Comparison of ENCODE assay signal across 7 mouse cellular contexts in the genomic region with DNA sequence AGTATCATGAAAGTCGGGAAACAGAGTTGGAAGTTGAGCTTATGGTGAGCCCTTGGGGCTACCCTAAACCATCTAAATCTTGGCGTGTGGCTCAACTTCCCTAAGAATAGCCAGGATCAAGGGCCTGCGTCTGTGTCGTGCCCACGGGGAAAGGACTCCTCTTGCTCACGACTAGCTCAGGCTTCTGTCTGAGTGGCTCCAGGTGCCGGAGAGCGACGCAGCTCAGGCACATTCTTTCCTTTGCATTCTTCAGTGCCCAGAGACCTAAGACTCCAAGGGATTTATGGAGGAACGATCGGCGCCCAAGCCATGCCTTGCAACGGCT. TPM values are rescaled to one million over a fixed set of nuclear protein-coding genes. Genes with fewer than 3 reads are reported as not detected.
DNase-seq lines count a peak whose midpoint lies in the region; ATAC-seq and TF ChIP-seq lines count a peak whose summit lies in the region.

No protein-coding gene starts in this region.

- no peak for DNase-seq in neural tube, embryonic 11.5 days (ENCODE audit: low spot score)
- no peak for DNase-seq in neural tube, embryonic 10.5 days (ENCODE audit: extremely low spot score, low spot score)
- no peak for DNase-seq in liver, embryonic 13.5 days
- DNase-seq in stomach, postnatal 0 days (ENCODE audit: low spot score): no peak
- no peak for DNase-seq in c-Kit-positive CD71-positive TER-119-positive erythroid progenitor cells, embryonic 14.5 days (ENCODE audit: low spot score)
- no peak for DNase-seq in embryo, embryonic 10.5 days (ENCODE audit: low spot score)

- 0% methylated on average over 13 of the region's 13 CpGs for WGBS in neural tube, embryonic 11.5 days
- 0% methylated on average over 13 of the region's 13 CpGs for WGBS in forebrain, embryonic 12.5 days
- WGBS in liver, embryonic 13.5 days (ENCODE audit: insufficient replicate concordance): 1% methylated on average over 13 of the region's 13 CpGs
- under 1% methylated on average over 13 of the region's 13 CpGs for WGBS in stomach, postnatal 0 days

- H3K4me3 ChIP-seq in neural tube, embryonic 11.5 days (ENCODE audit: low read depth, low read length): peak overlapping the region; percentile 62
- peak overlapping the region; percentile 98 for H3K4me3 ChIP-seq in forebrain, embryonic 12.5 days (replicated peaks)
- H3K4me3 ChIP-seq in liver, embryonic 13.5 days (replicated peaks): peak overlapping the region; percentile 90
- peak overlapping the region; percentile 92 for H3K4me3 ChIP-seq in stomach, postnatal 0 days (ENCODE audit: low read depth, low read length)

- peak overlapping the region; percentile 48 for H3K4me2 ChIP-seq in neural tube, embryonic 11.5 days (ENCODE audit: low read depth)
- H3K4me2 ChIP-seq in forebrain, embryonic 12.5 days: peak overlapping the region; percentile 74
- peak overlapping the region; percentile 96 for H3K4me2 ChIP-seq in liver, embryonic 13.5 days
- H3K4me2 ChIP-seq in stomach, postnatal 0 days (replicated peaks; ENCODE audit: low read depth): peak overlapping the region; percentile 67

- no peaks in the 10 kb centered on the region for H3K36me3 ChIP-seq in neural tube, embryonic 11.5 days (ENCODE audit: control insufficient read depth, insufficient read depth, low read length)
- no peaks in the 10 kb centered on the region for H3K36me3 ChIP-seq in forebrain, embryonic 12.5 days (replicated peaks)
- no peaks in the 10 kb centered on the region for H3K36me3 ChIP-seq in liver, embryonic 13.5 days
- H3K36me3 ChIP-seq in stomach, postnatal 0 days (ENCODE audit: control insufficient read depth, insufficient read depth, low read length): no peaks in the 10 kb centered on the region

- H3K27ac ChIP-seq in neural tube, embryonic 11.5 days (ENCODE audit: low read depth, low read length): peak overlapping the region; percentile 99
- H3K27ac ChIP-seq in forebrain, embryonic 12.5 days: peak overlapping the region; percentile 99
- H3K27ac ChIP-seq in liver, embryonic 13.5 days: peak overlapping the region; percentile 62
- peak overlapping the region; percentile 100 for H3K27ac ChIP-seq in stomach, postnatal 0 days (replicated peaks)

- H3K4me1 ChIP-seq in neural tube, embryonic 11.5 days (ENCODE audit: control insufficient read depth, insufficient read depth, low read length): peaks cover 5% of the 10 kb centered on the region
- peaks cover 14% of the 10 kb centered on the region for H3K4me1 ChIP-seq in forebrain, embryonic 12.5 days
- H3K4me1 ChIP-seq in liver, embryonic 13.5 days (replicated peaks): peaks cover 8% of the 10 kb centered on the region
- no peaks in the 10 kb centered on the region for H3K4me1 ChIP-seq in stomach, postnatal 0 days (replicated peaks; ENCODE audit: control insufficient read depth, insufficient read depth)

- peak; percentile 42 for ATAC-seq in neural tube, embryonic 11.5 days (ENCODE audit: insufficient read depth, low FRiP score, low TSS enrichment)
- ATAC-seq in forebrain, embryonic 12.5 days (ENCODE audit: low FRiP score): no peak; the same call in 1 of the 2 replicates
- ATAC-seq in liver, embryonic 13.5 days (ENCODE audit: low read depth): peak; percentile 7
- ATAC-seq in stomach, postnatal 0 days (ENCODE audit: low FRiP score, low TSS enrichment): peak; percentile 18

- TF ChIP-seq EP300 in stomach, postnatal 0 days (optimal IDR thresholded peaks at IDR 0.05): no peak

- TF ChIP-seq CTCF in stomach, postnatal 0 days (IDR thresholded peaks at IDR 0.05; ENCODE audit: low read depth): no peak

- no peaks in the 10 kb centered on the region for H3K9me3 ChIP-seq in neural tube, embryonic 11.5 days (ENCODE audit: control insufficient read depth, low read length)
- no peaks in the 10 kb centered on the region for H3K9me3 ChIP-seq in forebrain, embryonic 12.5 days
- H3K9me3 ChIP-seq in liver, embryonic 13.5 days (replicated peaks): no peaks in the 10 kb centered on the region
- H3K9me3 ChIP-seq in stomach, postnatal 0 days (ENCODE audit: control insufficient read depth, low read length): no peaks in the 10 kb centered on the region

- no peaks in the 10 kb centered on the region for H3K27me3 ChIP-seq in neural tube, embryonic 11.5 days (ENCODE audit: control insufficient read depth, insufficient read depth, low read length)
- H3K27me3 ChIP-seq in forebrain, embryonic 12.5 days: no peaks in the 10 kb centered on the region
- peaks cover 6% of the 10 kb centered on the region for H3K27me3 ChIP-seq in liver, embryonic 13.5 days
- H3K27me3 ChIP-seq in stomach, postnatal 0 days (ENCODE audit: control insufficient read depth, insufficient read depth, low read length): no peaks in the 10 kb centered on the region

- H3K9ac ChIP-seq in neural tube, embryonic 11.5 days (ENCODE audit: low read length): peak overlapping the region; percentile 58
- H3K9ac ChIP-seq in forebrain, embryonic 12.5 days: peak overlapping the region; percentile 69
- H3K9ac ChIP-seq in liver, embryonic 13.5 days: peak overlapping the region; percentile 90
- H3K9ac ChIP-seq in stomach, postnatal 0 days (ENCODE audit: low read length): peak overlapping the region; percentile 74

RNA-seq across cellular contexts. Expression of a gene that starts 0.7 kb away (rescaled TPM):
- polyA plus RNA-seq in neural tube, embryonic 11.5 days (2014; fragmentation: Nextera tagmentation; extraction: Ambion mirVana): 48.3 and 50.7 TPM in 2 replicates
- polyA plus RNA-seq in forebrain, embryonic 12.5 days (2016; fragmentation: Nextera tagmentation; extraction: Ambion mirVana): 63.9 and 64.7 TPM in 2 replicates
- polyA plus RNA-seq in liver, embryonic 13.5 days (2015; fragmentation: Nextera tagmentation; extraction: Ambion mirVana): 7.5 and 10.1 TPM in 2 replicates
- 24.8 and 25.5 TPM in 2 replicates for polyA plus RNA-seq in stomach, postnatal 0 days (2015; fragmentation: Nextera tagmentation; extraction: Ambion mirVana)
